Comparison of ENCODE assay signal across 8 mouse cellular contexts in genomic region chr11:77800869-77801701, GRCm38 (mm10). TPM values are rescaled to one million over a fixed set of nuclear protein-coding genes. Genes with fewer than 3 reads are reported as not detected.
A peak's percentile ranks its signal among the peaks of the same experiment; 100 is the strongest.
DNase-seq lines count a peak whose midpoint lies in the region; ATAC-seq lines count a peak whose summit lies in the region.

No protein-coding gene starts in this region.

- no peak overlapping the region for H3K4me3 ChIP-seq in forebrain, embryonic 16.5 days (replicated peaks; ENCODE audit: low read length)
- H3K4me3 ChIP-seq in hindbrain, embryonic 11.5 days (ENCODE audit: low read depth, low read length): no peak overlapping the region
- H3K4me3 ChIP-seq in limb, embryonic 12.5 days (replicated peaks): peak overlapping the region; percentile 6; the same call in 1 of the 2 replicates
- H3K4me3 ChIP-seq in midbrain, embryonic 12.5 days: no peak overlapping the region
- peak overlapping the region; percentile 24 for H3K4me3 ChIP-seq in stomach, embryonic 16.5 days (replicated peaks; ENCODE audit: low read length)

- H3K4me2 ChIP-seq in forebrain, embryonic 16.5 days (ENCODE audit: low read length): no peak overlapping the region
- no peak overlapping the region for H3K4me2 ChIP-seq in hindbrain, embryonic 11.5 days (replicated peaks; ENCODE audit: low read depth, low read length)
- H3K4me2 ChIP-seq in limb, embryonic 12.5 days: peak overlapping the region; percentile 32
- H3K4me2 ChIP-seq in midbrain, embryonic 12.5 days (replicated peaks): no peak overlapping the region
- peak overlapping the region; percentile 47 for H3K4me2 ChIP-seq in stomach, embryonic 16.5 days (ENCODE audit: low read depth, low read length)

- peak overlapping the region; percentile 22; the same call in 1 of the 2 replicates for H3K9ac ChIP-seq in forebrain, embryonic 16.5 days (replicated peaks; ENCODE audit: low read depth, low read length)
- 0 out of 2 replicates have a peak overlapping the region, but pooled peaks have one; percentile 29 for H3K9ac ChIP-seq in hindbrain, embryonic 11.5 days (ENCODE audit: low read depth, low read length)
- H3K9ac ChIP-seq in limb, embryonic 12.5 days (replicated peaks): peak overlapping the region; percentile 8; the same call in 1 of the 2 replicates
- H3K9ac ChIP-seq in midbrain, embryonic 12.5 days (replicated peaks): peak overlapping the region; percentile 41
- H3K9ac ChIP-seq in stomach, embryonic 16.5 days (ENCODE audit: low read length): peak overlapping the region; percentile 61

- no peak for ATAC-seq in forebrain, embryonic 16.5 days
- no peak for ATAC-seq in hindbrain, embryonic 11.5 days (ENCODE audit: low FRiP score)
- ATAC-seq in limb, embryonic 12.5 days (ENCODE audit: insufficient number of reproducible peaks, insufficient read depth, low FRiP score, low TSS enrichment, low read depth): peak; percentile 74
- no peak for ATAC-seq in midbrain, embryonic 12.5 days (ENCODE audit: low FRiP score, low read depth)
- ATAC-seq in stomach, embryonic 16.5 days (ENCODE audit: insufficient read depth, low FRiP score): peak; percentile 92

- peak; percentile 83 for DNase-seq in CD4-positive, CD25-positive, alpha-beta regulatory T cell, adult 2 months (ENCODE audit: low read depth, low spot score)
- peak; percentile 57 to 69 for DNase-seq in adrenal gland, adult 18-20 months (ENCODE audit: low spot score in 2 of 2)
- peak; percentile 33 for DNase-seq in hindbrain, embryonic 11.5 days (ENCODE audit: low spot score)
- DNase-seq in layer of hippocampus, adult 11-12 months (ENCODE audit: low spot score): no peak

- no peak overlapping the region; the same call in 1 of the 2 replicates for H3K27ac ChIP-seq in forebrain, embryonic 16.5 days (ENCODE audit: low read length)
- H3K27ac ChIP-seq in hindbrain, embryonic 11.5 days (ENCODE audit: low read depth, low read length): peak overlapping the region; percentile 42; the same call in 1 of the 2 replicates
- peak overlapping the region; percentile 62 for H3K27ac ChIP-seq in limb, embryonic 12.5 days
- 0 out of 2 replicates have a peak overlapping the region, but pooled peaks have one; percentile 15 for H3K27ac ChIP-seq in midbrain, embryonic 12.5 days (replicated peaks)
- peak overlapping the region; percentile 60 for H3K27ac ChIP-seq in stomach, embryonic 16.5 days (ENCODE audit: low read length)

- no peaks in the 10 kb centered on the region for H3K9me3 ChIP-seq in forebrain, embryonic 16.5 days (ENCODE audit: control insufficient read depth, low read length)
- no peaks in the 10 kb centered on the region for H3K9me3 ChIP-seq in hindbrain, embryonic 11.5 days (ENCODE audit: control insufficient read depth, low read length)
- no peaks in the 10 kb centered on the region for H3K9me3 ChIP-seq in limb, embryonic 12.5 days
- H3K9me3 ChIP-seq in midbrain, embryonic 12.5 days: no peaks in the 10 kb centered on the region
- H3K9me3 ChIP-seq in stomach, embryonic 16.5 days (replicated peaks; ENCODE audit: control insufficient read depth, low read length): no peaks in the 10 kb centered on the region

- no peaks in the 10 kb centered on the region for H3K36me3 ChIP-seq in forebrain, embryonic 16.5 days (ENCODE audit: control insufficient read depth, insufficient read depth)
- H3K36me3 ChIP-seq in hindbrain, embryonic 11.5 days (ENCODE audit: control insufficient read depth, insufficient read depth, low read length): no peaks in the 10 kb centered on the region
- H3K36me3 ChIP-seq in limb, embryonic 12.5 days: no peaks in the 10 kb centered on the region
- no peaks in the 10 kb centered on the region for H3K36me3 ChIP-seq in midbrain, embryonic 12.5 days
- no peaks in the 10 kb centered on the region for H3K36me3 ChIP-seq in stomach, embryonic 16.5 days (ENCODE audit: control insufficient read depth, insufficient read depth, low read length)

- 37% methylated on average over 15 of the region's 15 CpGs for WGBS in forebrain, embryonic 16.5 days
- WGBS in hindbrain, embryonic 11.5 days: 33% methylated on average over 15 of the region's 15 CpGs
- WGBS in limb, embryonic 12.5 days: 24% methylated on average over 15 of the region's 15 CpGs
- 36% methylated on average over 15 of the region's 15 CpGs for WGBS in midbrain, embryonic 12.5 days
- 11% methylated on average over 15 of the region's 15 CpGs for WGBS in stomach, embryonic 16.5 days

- H3K27me3 ChIP-seq in forebrain, embryonic 16.5 days (replicated peaks; ENCODE audit: control insufficient read depth, insufficient read depth, low read length): no peaks in the 10 kb centered on the region
- no peaks in the 10 kb centered on the region for H3K27me3 ChIP-seq in hindbrain, embryonic 11.5 days (ENCODE audit: control insufficient read depth, insufficient read depth, low read length)
- H3K27me3 ChIP-seq in limb, embryonic 12.5 days: no peaks in the 10 kb centered on the region
- H3K27me3 ChIP-seq in midbrain, embryonic 12.5 days: no peaks in the 10 kb centered on the region
- H3K27me3 ChIP-seq in stomach, embryonic 16.5 days (ENCODE audit: control insufficient read depth, insufficient read depth, low read length): no peaks in the 10 kb centered on the region

- peaks cover 15% of the 10 kb centered on the region for H3K4me1 ChIP-seq in forebrain, embryonic 16.5 days (replicated peaks; ENCODE audit: control insufficient read depth, insufficient read depth, low read length)
- no peaks in the 10 kb centered on the region for H3K4me1 ChIP-seq in hindbrain, embryonic 11.5 days (replicated peaks; ENCODE audit: control insufficient read depth, insufficient read depth, low read length)
- peaks cover 15% of the 10 kb centered on the region for H3K4me1 ChIP-seq in limb, embryonic 12.5 days (replicated peaks)
- peaks cover 13% of the 10 kb centered on the region for H3K4me1 ChIP-seq in midbrain, embryonic 12.5 days
- H3K4me1 ChIP-seq in stomach, embryonic 16.5 days (ENCODE audit: control insufficient read depth, insufficient read depth, low read length): peaks cover 14% of the 10 kb centered on the region

RNA-seq across cellular contexts. Expression of gene Gm10277, which starts 13.5 kb away (rescaled TPM):
- not detected for total RNA-seq in adrenal gland, adult 18-20 months (2021)
- 0.99 and 3.3 TPM in 2 replicates for polyA plus RNA-seq in forebrain, embryonic 16.5 days (2015; fragmentation: Nextera tagmentation; extraction: Ambion mirVana)
- polyA plus RNA-seq in hindbrain, embryonic 11.5 days (2014; fragmentation: Nextera tagmentation; extraction: Ambion mirVana): 0.74 and 0.96 TPM in 2 replicates
- polyA plus RNA-seq in limb, embryonic 12.5 days (2016; fragmentation: Nextera tagmentation; extraction: Ambion mirVana): 1.9 and 2.6 TPM in 2 replicates
- polyA plus RNA-seq in midbrain, embryonic 12.5 days (2016; fragmentation: Nextera tagmentation; extraction: Ambion mirVana): 2.2 and 2.8 TPM in 2 replicates
- polyA plus RNA-seq in stomach, embryonic 16.5 days (2015; fragmentation: Nextera tagmentation; extraction: Ambion mirVana): 1.2 and 1.4 TPM in 2 replicates

RNA-seq across cellular contexts. Expression of gene Myo18a, which starts 38.0 kb away (rescaled TPM):
- total RNA-seq in adrenal gland, adult 18-20 months (2021): 10 to 100 TPM; 45.9 to 56.8 TPM
- polyA plus RNA-seq in forebrain, embryonic 16.5 days (2015; fragmentation: Nextera tagmentation; extraction: Ambion mirVana): 54.8 and 59.8 TPM in 2 replicates
- polyA plus RNA-seq in hindbrain, embryonic 11.5 days (2014; fragmentation: Nextera tagmentation; extraction: Ambion mirVana): 22.7 and 29.2 TPM in 2 replicates
- polyA plus RNA-seq in limb, embryonic 12.5 days (2016; fragmentation: Nextera tagmentation; extraction: Ambion mirVana): 31.5 and 36.4 TPM in 2 replicates
- polyA plus RNA-seq in midbrain, embryonic 12.5 days (2016; fragmentation: Nextera tagmentation; extraction: Ambion mirVana): 61.0 and 61.7 TPM in 2 replicates
- 44.9 and 46.0 TPM in 2 replicates for polyA plus RNA-seq in stomach, embryonic 16.5 days (2015; fragmentation: Nextera tagmentation; extraction: Ambion mirVana)

Comparison
In these comparisons a context has a peak if more than half of its experiments do, and no peak if none do; other contexts are left out.
1. ATAC-seq: peak in limb, embryonic 12.5 days (single experiment) and stomach, embryonic 16.5 days (single experiment); none in forebrain, embryonic 16.5 days (single experiment), hindbrain, embryonic 11.5 days (single experiment) and midbrain, embryonic 12.5 days (single experiment).
2. H3K4me2 ChIP-seq: peak in limb, embryonic 12.5 days (single experiment) and stomach, embryonic 16.5 days (single experiment); none in forebrain, embryonic 16.5 days (single experiment), hindbrain, embryonic 11.5 days (single experiment) and midbrain, embryonic 12.5 days (single experiment).
3. H3K4me3 ChIP-seq: peak in limb, embryonic 12.5 days (single experiment) and stomach, embryonic 16.5 days (single experiment); none in forebrain, embryonic 16.5 days (single experiment), hindbrain, embryonic 11.5 days (single experiment) and midbrain, embryonic 12.5 days (single experiment).
4. H3K9ac ChIP-seq: peak in every context shown above with its lines; median percentile 61 in stomach, embryonic 16.5 days; 41 in midbrain, embryonic 12.5 days; 29 in hindbrain, embryonic 11.5 days; 22 in forebrain, embryonic 16.5 days; 8 in limb, embryonic 12.5 days.